Mouse (Mus musculus) hindbrain, embryonic 14.5 days (tissue): ENCODE data around the gene Focad. TPM values are rescaled to one million over a fixed set of nuclear protein-coding genes. Genes with fewer than 3 reads are reported as not detected.

ENCODE experiments used
- ATAC-seq: fragments of 200-750 bp; cut with Nextera tagmentation; 2 replicates; pipeline ENCODE4 v1.8.0; 2017; ENCODE audit warnings: moderate number of reproducible peaks, mild to moderate bottlenecking, moderate TSS enrichment, moderate library complexity; ENCODE audit not compliant: low FRiP score
- DNase-seq: peaks from one replicate; pipeline ENCODE4 v3.0.0-alpha.2; 2015; ENCODE audit warnings: low spot score
- H3K27ac ChIP-seq: fragments of 300-500 bp; sonication (generic); 2 replicates; pipeline ENCODE4 v1.5.1; 2014; ENCODE audit warnings: mild to moderate bottlenecking, moderate library complexity
- H3K27me3 ChIP-seq: fragments of 300-500 bp; sonication (generic); 2 replicates; pipeline ENCODE4 v1.6.1; 2014; ENCODE audit warnings: mild to moderate bottlenecking, low read length, mixed read lengths; ENCODE audit not compliant: control insufficient read depth, insufficient read depth
- H3K36me3 ChIP-seq: fragments of 300-500 bp; sonication (generic); replicated peaks from 2 replicates; pipeline ENCODE4 v1.6.1; 2014; ENCODE audit not compliant: control insufficient read depth, insufficient read depth
- H3K4me1 ChIP-seq: fragments of 300-500 bp; sonication (generic); replicated peaks from 2 replicates; pipeline ENCODE4 v1.6.1; 2014; ENCODE audit warnings: antibody characterized with exemption, low read length, mixed read lengths; ENCODE audit not compliant: control insufficient read depth, insufficient read depth
- H3K4me2 ChIP-seq: fragments of 300-500 bp; sonication (generic); replicated peaks from 2 replicates; pipeline ENCODE4 v1.6.1; 2014; ENCODE audit warnings: mild to moderate bottlenecking, moderate library complexity
- H3K4me3 ChIP-seq: fragments of 300-500 bp; sonication (generic); replicated peaks from 2 replicates; pipeline ENCODE4 v1.5.1; 2014; ENCODE audit warnings: mild to moderate bottlenecking, low read length
- H3K9ac ChIP-seq: fragments of 300-500 bp; sonication (generic); 2 replicates; pipeline ENCODE4 v1.6.1; 2014
- H3K9me3 ChIP-seq: fragments of 300-500 bp; sonication (generic); 2 replicates; pipeline ENCODE4 v1.6.1; 2016; ENCODE audit warnings: low read length; ENCODE audit not compliant: control insufficient read depth
- WGBS: fragments of 180-500 bp; shearing (Covaris S2); extraction: QIAGEN DNeasy Blood & Tissue Kit; methylation state at CpG from one replicate; pipeline ENCODE4 v1.1.7; 2014; 5-methylcytosine and 5-hydroxymethylcytosine counted together
- polyA plus RNA-seq: library from polyadenylated mRNA; unstranded; fragments of >200 nt; fragmentation: Nextera tagmentation; extraction: Ambion mirVana; gene quantifications from 2 replicates; pipeline ENCODE4 v1.2.1, GENCODE M21; 2014

Focad gene
- polyA plus RNA-seq, 1 experiment from 2014 or later, result 15.2 TPM

GRCm38 (mm10) chr4:88402884-88403283 is 308.5 kb downstream of the Focad start:
- H3K27ac ChIP-seq, result no peak overlapping the region

GRCm38 (mm10) chr4:88406887-88407696 is 312.7 kb downstream of the Focad start:
- Histone ChIP-seq H3K9ac (no peak overlapping the region), H3K27me3 (no peaks in the 10 kb centered on the region), H3K36me3 (peaks cover 5% of the 10 kb centered on the region), H3K27ac (peak overlapping the region; percentile 29; the same call in 1 of the 2 replicates), H3K4me1 (no peaks in the 10 kb centered on the region), H3K4me2 (no peak overlapping the region), H3K9me3 (no peaks in the 10 kb centered on the region), H3K4me3 (no peak overlapping the region)
- WGBS, result 54% methylated on average over 4 of the region's 4 CpGs
- DNase-seq, result peak; percentile 77
- peak; percentile 95 for ATAC-seq

More at GRCm38 (mm10) chr4:88402884-88403283, 308.5 kb downstream of the Focad start:
- H3K4me1 ChIP-seq, result no peaks in the 10 kb centered on the region
- H3K9me3 ChIP-seq, result no peaks in the 10 kb centered on the region
- no peak overlapping the region for H3K4me3 ChIP-seq
- H3K36me3 ChIP-seq, result no peaks in the 10 kb centered on the region; the same call in 1 of the 2 replicates
- 94% methylated on average over 6 of the region's 6 CpGs for WGBS
- H3K4me2 ChIP-seq, result no peak overlapping the region
- ATAC-seq (no peak), DNase-seq (no peak)
- no peaks in the 10 kb centered on the region for H3K27me3 ChIP-seq
- H3K9ac ChIP-seq, result no peak overlapping the region

- DNase-seq (no peak), ATAC-seq (no peak)
- Histone ChIP-seq H3K9ac (no peak overlapping the region), H3K4me1 (no peaks in the 10 kb centered on the region), H3K27ac (no peak overlapping the region), H3K4me3 (no peak overlapping the region), H3K9me3 (no peaks in the 10 kb centered on the region), H3K4me2 (no peak overlapping the region), H3K36me3 (peaks cover 5% of the 10 kb centered on the region), H3K27me3 (no peaks in the 10 kb centered on the region)
- 94% methylated on average over 4 of the region's 4 CpGs for WGBS
Measured at GRCm38 (mm10) chr4:88409279-88409678, 314.9 kb downstream of the Focad start.

GRCm38 (mm10) chr4:88412331-88412730 is 317.9 kb downstream of the Focad start:
- Histone ChIP-seq H3K27me3 (no peaks in the 10 kb centered on the region), H3K4me3 (no peak overlapping the region), H3K9ac (no peak overlapping the region), H3K9me3 (no peaks in the 10 kb centered on the region), H3K27ac (no peak overlapping the region), H3K4me2 (no peak overlapping the region), H3K4me1 (no peaks in the 10 kb centered on the region), H3K36me3 (peaks cover 5% of the 10 kb centered on the region)
- DNase-seq (no peak), ATAC-seq (no peak)
- WGBS, result 86% methylated on average over 2 of the region's 2 CpGs

DNA sequence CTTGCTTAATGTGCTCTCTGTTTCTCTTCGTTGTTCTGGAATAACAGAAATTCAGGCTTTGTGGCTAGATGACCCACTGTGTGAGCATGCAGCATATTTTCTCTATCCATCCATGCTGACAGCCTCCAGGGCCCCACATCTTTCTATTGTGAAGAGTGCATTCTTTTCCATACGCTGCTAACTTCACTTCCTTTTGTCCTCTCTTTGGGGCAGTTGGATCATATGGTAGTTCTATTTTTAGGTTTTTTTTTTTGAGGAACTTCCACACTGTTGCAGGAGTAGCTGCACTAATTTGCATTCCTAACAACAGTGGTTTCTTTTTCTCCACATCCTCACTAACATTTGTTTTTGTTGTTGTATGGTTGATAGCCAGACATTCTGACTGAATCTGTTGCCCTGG is 320.6 kb downstream of the Focad start:
- no peak for ATAC-seq
- no peak for DNase-seq
- 24% methylated on average over 2 of the region's 2 CpGs for WGBS
- Histone ChIP-seq H3K9me3 (no peaks in the 10 kb centered on the region), H3K36me3 (peaks cover 5% of the 10 kb centered on the region), H3K9ac (no peak overlapping the region), H3K27ac (no peak overlapping the region), H3K4me1 (no peaks in the 10 kb centered on the region), H3K27me3 (no peaks in the 10 kb centered on the region), H3K4me3 (no peak overlapping the region), H3K4me2 (no peak overlapping the region)

- no peaks in the 10 kb centered on the region for H3K27me3 ChIP-seq
- 97% methylated on average over 5 of the region's 5 CpGs for WGBS
- no peak overlapping the region for H3K4me2 ChIP-seq
- no peak overlapping the region for H3K9ac ChIP-seq
- no peaks in the 10 kb centered on the region for H3K4me1 ChIP-seq
- ATAC-seq, result no peak
- DNase-seq, result no peak
- H3K36me3 ChIP-seq, result no peaks in the 10 kb centered on the region
- H3K27ac ChIP-seq, result no peak overlapping the region
- no peak overlapping the region for H3K4me3 ChIP-seq
- H3K9me3 ChIP-seq, result no peaks in the 10 kb centered on the region
Measured at GRCm38 (mm10) chr4:88419378-88419777, 324.9 kb downstream of the Focad start.

DNA sequence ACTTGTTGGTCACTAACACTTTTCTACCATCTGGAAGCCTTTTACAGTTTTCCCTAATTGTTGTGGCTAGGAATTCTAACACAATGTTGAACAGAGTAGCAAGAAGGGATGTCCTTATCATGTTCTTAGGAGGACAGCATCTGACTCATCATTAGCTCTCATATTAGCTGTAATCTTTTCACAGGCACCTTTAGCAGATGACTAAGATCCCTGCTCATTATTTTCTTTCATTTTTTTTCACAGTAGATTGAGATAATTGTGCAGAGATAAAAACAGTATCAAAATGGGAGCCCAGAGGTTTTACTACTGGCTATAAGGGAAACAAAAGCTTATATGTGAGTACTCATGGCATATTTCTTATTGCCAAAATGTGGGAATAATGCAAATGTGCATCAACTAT is 330.1 kb downstream of the Focad start:
- Histone ChIP-seq H3K27me3 (no peaks in the 10 kb centered on the region), H3K9ac (no peak overlapping the region), H3K27ac (no peak overlapping the region), H3K4me3 (no peak overlapping the region), H3K36me3 (no peaks in the 10 kb centered on the region), H3K4me2 (no peak overlapping the region), H3K9me3 (no peaks in the 10 kb centered on the region), H3K4me1 (no peaks in the 10 kb centered on the region)
- no peak for ATAC-seq
- DNase-seq, result no peak

- Histone ChIP-seq H3K27ac (no peak overlapping the region), H3K9ac (no peak overlapping the region), H3K4me1 (no peaks in the 10 kb centered on the region), H3K4me2 (no peak overlapping the region), H3K36me3 (no peaks in the 10 kb centered on the region), H3K27me3 (no peaks in the 10 kb centered on the region), H3K9me3 (no peaks in the 10 kb centered on the region), H3K4me3 (no peak overlapping the region)
- no peak for ATAC-seq
- WGBS, result 92% methylated on average over 2 of the region's 2 CpGs
- no peak for DNase-seq
Measured at GRCm38 (mm10) chr4:88427630-88428239, 333.3 kb downstream of the Focad start.

- no peak overlapping the region for H3K4me2 ChIP-seq
- no peaks in the 10 kb centered on the region for H3K9me3 ChIP-seq
- 80% methylated on average over 8 of the region's 8 CpGs for WGBS
- no peak for DNase-seq
- H3K4me1 ChIP-seq, result no peaks in the 10 kb centered on the region
- no peak overlapping the region for H3K4me3 ChIP-seq
- ATAC-seq, result no peak
- no peaks in the 10 kb centered on the region for H3K36me3 ChIP-seq
- no peak overlapping the region for H3K27ac ChIP-seq
- H3K27me3 ChIP-seq, result no peaks in the 10 kb centered on the region
- H3K9ac ChIP-seq, result no peak overlapping the region
Measured at GRCm38 (mm10) chr4:88432412-88433024, 338.1 kb downstream of the Focad start.
